Mouse (Mus musculus) adrenal gland, adult 10 weeks (tissue): ENCODE results near the gene Sorcs1. TPM values are rescaled to one million over a fixed set of nuclear protein-coding genes. Genes with fewer than 3 reads are reported as not detected.

Source experiments
- polyA plus RNA-seq: library from polyadenylated mRNA; stranded (reverse); fragments of 350-450 nt; fragmentation: Illumina TruSeq; extraction: RNeasy Lipid Tissue Mini Kit (QIAGEN cat#74804); gene quantifications from one replicate; pipeline ENCODE4 v1.2.3, GENCODE M21; 2014; ENCODE audit warnings: low read depth, low replicate concordance

Sorcs1 gene
- polyA plus RNA-seq: 0.76 TPM

GRCm38 (mm10) chr19:50677903-50678896, at the start of gene Sorcs1:
Gene Sorcs1, minus strand, starts transcription at chr19:50678646.

